Mouse (Mus musculus) kidney, adult 2 months (tissue): ENCODE results near the gene Fam216a. TPM values are rescaled to one million over a fixed set of nuclear protein-coding genes. Genes with fewer than 3 reads are reported as not detected.

Source experiments
- DNase-seq: peaks from one replicate; pipeline ENCODE4 v3.0.0; 2021
- H3K27ac ChIP-seq: fragments of 200-500 bp; 2 replicates; pipeline ENCODE4 v1.5.1; 2012; ENCODE audit warnings: low read depth, low read length, control low read depth, inconsistent platforms; ENCODE audit not compliant: insufficient read depth
- H3K27me3 ChIP-seq: fragments of 200-500 bp; replicated peaks from 2 replicates; pipeline ENCODE4 v1.6.1; 2012; ENCODE audit warnings: mild to moderate bottlenecking, moderate library complexity, low read length, inconsistent platforms; ENCODE audit not compliant: control insufficient read depth, insufficient read depth
- H3K36me3 ChIP-seq: fragments of 200-500 bp; 2 replicates; pipeline ENCODE4 v1.6.1; 2012; ENCODE audit warnings: mild to moderate bottlenecking, moderate library complexity, low read length, inconsistent platforms; ENCODE audit not compliant: control insufficient read depth, insufficient read depth
- H3K4me1 ChIP-seq: fragments of 200-500 bp; 2 replicates; pipeline ENCODE4 v1.6.1; 2011; ENCODE audit warnings: low read length; ENCODE audit not compliant: control insufficient read depth, insufficient read depth
- H3K4me3 ChIP-seq: fragments of 200-500 bp; 2 replicates; pipeline ENCODE4 v1.5.1; 2011; ENCODE audit warnings: mild to moderate bottlenecking, low read depth, low read length, control low read depth; ENCODE audit not compliant: insufficient read depth
- CTCF ChIP-seq: fragments of 200-500 bp; conservative IDR thresholded peaks from 2 replicates; pipeline ENCODE4 v1.5.1; 2011; ENCODE audit warnings: low read depth, mild to moderate bottlenecking, control low read depth, low read length, moderate library complexity, mixed read lengths; ENCODE audit not compliant: insufficient read depth, insufficient read length
- POLR2A ChIP-seq: fragments of 200-500 bp; IDR thresholded peaks from one replicate; pipeline ENCODE4 v1.6.1; 2011; ENCODE audit warnings: low read depth, low read length, control low read depth
- WGBS: fragments of 180-500 bp; shearing (Covaris S2); methylation state at CpG from one replicate; pipeline ENCODE4 v1.1.7; 2018; 5-methylcytosine and 5-hydroxymethylcytosine counted together
- polyA plus RNA-seq: library from polyadenylated mRNA; depleted of rRNA; stranded (reverse); fragments of >200 nt; gene quantifications from 2 replicates; pipeline ENCODE4 v1.2.3, GENCODE M21; 2012

Gene Fam216a
- polyA plus RNA-seq, 1 experiment = 20.8 TPM

- Histone ChIP-seq H3K27me3 (no peaks in the 10 kb centered on the region), H3K36me3 (no peaks in the 10 kb centered on the region), H3K4me3 (peak within 1 kb of the TSS; percentile 85), H3K27ac (peak within 1 kb of the TSS; percentile 67), H3K4me1 (no peaks in the 10 kb centered on the region)
- TF ChIP-seq POLR2A (no peak), CTCF (no peak)
- WGBS = under 1% methylated on average over 41 of the region's 46 CpGs
- DNase-seq = no peak
Observed at GRCm38 (mm10) chr5:122371591-122372191, 473 bp downstream of the Fam216a start, which contains the start of gene Gpn3. Gene Gpn3 (plus strand): TSS chr5:122371876.

- peak overlapping the region; percentile 94 for H3K27ac ChIP-seq
- H3K4me1 ChIP-seq = no peaks in the 10 kb centered on the region
- peak overlapping the region; percentile 69 for H3K4me3 ChIP-seq
- no peaks in the 10 kb centered on the region for H3K27me3 ChIP-seq
- DNase-seq = no peak
- TF ChIP-seq POLR2A (peak; percentile 32), CTCF (no peak)
- no peaks in the 10 kb centered on the region for H3K36me3 ChIP-seq
- under 1% methylated on average over 57 of the region's 57 CpGs for WGBS
Observed at GRCm38 (mm10) chr5:122354492-122355067, 17.6 kb downstream of the Fam216a start.

GRCm38 (mm10) chr5:122353807-122354491, 18.2 kb downstream of the Fam216a start, which contains the start of the genes Rad9b and Vps29:
Gene Rad9b (minus strand): TSS chr5:122354233.
Gene Vps29 (plus strand): TSS chr5:122354369.
- Histone ChIP-seq H3K36me3 (no peaks in the 10 kb centered on the region), H3K27ac (peak within 1 kb of the TSS; percentile 94), H3K4me3 (peak within 1 kb of the TSS; percentile 69), H3K4me1 (no peaks in the 10 kb centered on the region), H3K27me3 (no peaks in the 10 kb centered on the region)
- WGBS = under 1% methylated on average over 51 of the region's 51 CpGs
- DNase-seq = peak; percentile 99
- TF ChIP-seq POLR2A = peak; percentile 33
- TF ChIP-seq CTCF = no peak

- DNase-seq = no peak
- TF ChIP-seq POLR2A = no peak
- no peak for TF ChIP-seq CTCF
- 82% methylated on average over 4 of the region's 4 CpGs for WGBS
- no peaks in the 10 kb centered on the region for H3K36me3 ChIP-seq
- no peak overlapping the region for H3K27ac ChIP-seq
- H3K27me3 ChIP-seq = no peaks in the 10 kb centered on the region
- no peak overlapping the region for H3K4me3 ChIP-seq
- H3K4me1 ChIP-seq = no peaks in the 10 kb centered on the region; the same call in 1 of the 2 replicates
Observed at GRCm38 (mm10) chr5:122345777-122346176, 26.4 kb downstream of the Fam216a start.

GRCm38 (mm10) chr5:122344260-122344659, 27.9 kb downstream of the Fam216a start:
- H3K36me3 ChIP-seq = no peaks in the 10 kb centered on the region
- H3K27ac ChIP-seq = no peak overlapping the region
- H3K4me1 ChIP-seq = no peaks in the 10 kb centered on the region; the same call in 1 of the 2 replicates
- H3K27me3 ChIP-seq = no peaks in the 10 kb centered on the region
- TF ChIP-seq POLR2A (no peak), CTCF (peak; percentile 93)
- 5% methylated on average over 5 of the region's 5 CpGs for WGBS
- peak; percentile 80 for DNase-seq
- no peak overlapping the region for H3K4me3 ChIP-seq

- H3K36me3 ChIP-seq = no peaks in the 10 kb centered on the region
- peak; percentile 24 for DNase-seq
- no peak overlapping the region for H3K27ac ChIP-seq
- no peaks in the 10 kb centered on the region; the same call in 1 of the 2 replicates for H3K4me1 ChIP-seq
- no peak overlapping the region for H3K4me3 ChIP-seq
- TF ChIP-seq POLR2A (no peak), CTCF (no peak)
- WGBS = 42% methylated on average over 7 of the region's 7 CpGs
- H3K27me3 ChIP-seq = no peaks in the 10 kb centered on the region
Observed at GRCm38 (mm10) chr5:122343768-122344167, 28.4 kb downstream of the Fam216a start.

- no peak for DNase-seq
- Histone ChIP-seq H3K4me3 (no peak overlapping the region), H3K4me1 (no peaks in the 10 kb centered on the region; the same call in 1 of the 2 replicates), H3K27ac (no peak overlapping the region), H3K27me3 (no peaks in the 10 kb centered on the region), H3K36me3 (no peaks in the 10 kb centered on the region)
- TF ChIP-seq CTCF (no peak), POLR2A (no peak)
- WGBS = 77% methylated on average over 1 of the region's 1 CpGs
Observed at GRCm38 (mm10) chr5:122342874-122343273, 29.3 kb downstream of the Fam216a start.
